Mouse (Mus musculus) CH12.LX (cell line): ENCODE data around the gene Unc13b. TPM values are rescaled to one million over a fixed set of nuclear protein-coding genes. Genes with fewer than 3 reads are reported as not detected.

ENCODE experiments used
- DNase-seq: peaks from one replicate; pipeline ENCODE4 v3.0.0-alpha.2; 2013; ENCODE audit errors: extremely low read depth
- H3K27ac ChIP-seq: 2 replicates; pipeline ENCODE4 v1.5.1; 2012; ENCODE audit warnings: low read depth, mild to moderate bottlenecking, control low read depth, moderate library complexity; ENCODE audit not compliant: insufficient read depth
- H3K27me3 ChIP-seq: replicated peaks from 2 replicates; pipeline ENCODE3; 2012; ENCODE audit warnings: inconsistent platforms
- H3K36me3 ChIP-seq, 2 experiments: replicated peaks in 1 of 2; 2 replicates each; pipeline versions ENCODE3 to v1.6.1; 2012; ENCODE audit warnings: inconsistent platforms in 1 of 2, low read length in 1 of 2, mild to moderate bottlenecking in 1 of 2, mixed read lengths in 1 of 2, moderate library complexity in 1 of 2; ENCODE audit not compliant: control insufficient read depth in 1 of 2, insufficient read depth in 1 of 2
- H3K4me1 ChIP-seq, 2 experiments: 2 replicates each; pipeline ENCODE4 v1.6.1; 2012; ENCODE audit warnings: inconsistent platforms in 1 of 2, moderate library complexity in 1 of 2; ENCODE audit not compliant: insufficient read depth in 2 of 2, control insufficient read depth in 1 of 2
- H3K4me2 ChIP-seq: 2 replicates; pipeline ENCODE4 v1.6.1; 2012; ENCODE audit warnings: low read depth, mild to moderate bottlenecking, control low read depth; ENCODE audit not compliant: poor library complexity, insufficient read depth, severe bottlenecking
- H3K4me3 ChIP-seq, 3 experiments: fragments of 150-350 bp in 1 of 3; sonication (generic) in 1 of 3; replicated peaks in 1 of 3; 2 replicates each; pipeline versions ENCODE3 to v1.5.1; 2011 to 2012; ENCODE audit warnings: low read depth in 2 of 3, low read length in 2 of 3, mild to moderate bottlenecking in 2 of 3, moderate library complexity in 2 of 3, control low read depth in 1 of 3, improper control_type of control experiment in 1 of 3, inconsistent platforms in 1 of 3, mixed read lengths in 1 of 3; ENCODE audit not compliant: poor library complexity in 1 of 3
- H3K79me2 ChIP-seq: replicated peaks from 2 replicates; pipeline ENCODE4 v1.6.1; 2012; ENCODE audit warnings: mild to moderate bottlenecking, moderate library complexity; ENCODE audit not compliant: control insufficient read depth, poor library complexity, insufficient read depth, severe bottlenecking; ENCODE audit errors: extremely low read depth
- H3K9ac ChIP-seq: 2 replicates; pipeline ENCODE4 v1.6.1; 2012; ENCODE audit warnings: low read depth, mild to moderate bottlenecking, control low read depth, moderate library complexity; ENCODE audit not compliant: insufficient read depth
- H3K9me3 ChIP-seq: replicated peaks from 2 replicates; pipeline ENCODE3; 2012; ENCODE audit warnings: low read length, inconsistent platforms, mixed read lengths
- CHD1 ChIP-seq: IDR thresholded peaks from 2 replicates; pipeline ENCODE4 v1.6.1; 2012; ENCODE audit warnings: low read depth, low read length, improper control_type of control experiment, inconsistent platforms
- GABPA ChIP-seq: IDR thresholded peaks from 2 replicates; pipeline ENCODE4 v1.6.1; 2012; ENCODE audit warnings: low read depth, low read length, improper control_type of control experiment, inconsistent platforms; ENCODE audit not compliant: insufficient replicate concordance
- IRF4 ChIP-seq: IDR thresholded peaks from 2 replicates; pipeline ENCODE4 v1.6.1; 2014; ENCODE audit warnings: low read depth, mild to moderate bottlenecking, inconsistent platforms, low read length, improper control_type of control experiment
- MAFK ChIP-seq: IDR thresholded peaks from 2 replicates; pipeline ENCODE4 v1.6.1; 2011; ENCODE audit warnings: low read length, improper control_type of control experiment; ENCODE audit not compliant: insufficient replicate concordance
- MAZ ChIP-seq: IDR thresholded peaks from 2 replicates; pipeline ENCODE4 v1.6.1; 2012; ENCODE audit warnings: low read depth, mild to moderate bottlenecking, inconsistent platforms, low read length, improper control_type of control experiment, moderate library complexity
- MEF2A ChIP-seq: IDR thresholded peaks from 2 replicates; pipeline ENCODE4 v1.6.1; 2014; ENCODE audit warnings: low read depth, mild to moderate bottlenecking, inconsistent platforms, low read length, improper control_type of control experiment, borderline replicate concordance
- MYC ChIP-seq: IDR thresholded peaks from 2 replicates; pipeline ENCODE4 v1.6.1; 2011; ENCODE audit warnings: low read depth, mild to moderate bottlenecking, improper control_type of control experiment, low read length
- NELFE ChIP-seq: IDR thresholded peaks from 2 replicates; pipeline ENCODE4 v1.6.1; 2011; ENCODE audit warnings: low read depth, low read length, improper control_type of control experiment
- NRF1 ChIP-seq: IDR thresholded peaks from 2 replicates; pipeline ENCODE4 v1.6.1; 2014; ENCODE audit warnings: low read depth, mild to moderate bottlenecking, inconsistent platforms, low read length, improper control_type of control experiment, moderate library complexity
- PAX5 ChIP-seq: IDR thresholded peaks from 2 replicates; pipeline ENCODE4 v1.6.1; 2012; ENCODE audit warnings: low read length, inconsistent platforms, mixed read lengths
- RAD21 ChIP-seq: IDR thresholded peaks from 2 replicates; pipeline ENCODE4 v1.6.1; 2011; ENCODE audit warnings: low read depth, mild to moderate bottlenecking, low read length, improper control_type of control experiment, moderate library complexity
- SIN3A ChIP-seq: IDR thresholded peaks from 2 replicates; pipeline ENCODE4 v1.6.1; 2012; ENCODE audit warnings: low read length, improper control_type of control experiment, inconsistent platforms
- SMC3 ChIP-seq: IDR thresholded peaks from 2 replicates; pipeline ENCODE4 v1.6.1; 2011; ENCODE audit warnings: low read depth, low read length, improper control_type of control experiment
- UBTF ChIP-seq: IDR thresholded peaks from 2 replicates; pipeline ENCODE4 v1.6.1; 2012; ENCODE audit warnings: low read depth, mild to moderate bottlenecking, inconsistent platforms, low read length, improper control_type of control experiment, moderate library complexity
- USF2 ChIP-seq: conservative IDR thresholded peaks from 2 replicates; pipeline ENCODE4 v1.6.1; 2011; ENCODE audit warnings: low read depth, low read length, improper control_type of control experiment
- ZKSCAN1 ChIP-seq: IDR thresholded peaks from 2 replicates; pipeline ENCODE4 v1.6.1; 2012; ENCODE audit warnings: low read depth, inconsistent platforms, low read length, improper control_type of control experiment, borderline replicate concordance
- ZNF384 ChIP-seq: IDR thresholded peaks from 2 replicates; pipeline ENCODE4 v1.6.1; 2012; ENCODE audit warnings: low read depth, low read length, improper control_type of control experiment, inconsistent platforms
- dilution Hi-C: fragments of 300-500 bp; cut with MboI; formaldehyde crosslinking; loops from 2 replicates; pipeline ENCODE4 v1.14.3; 2020; ENCODE audit warnings: low sequenced_read_pairs; ENCODE audit not compliant: extremely low pct_unique_long_range_greater_than_20kb, extremely low pct_ligation_motif_present
- in situ Hi-C: fragments of 300-500 bp; cut with MboI; formaldehyde crosslinking; loops from 3 replicates; pipeline ENCODE4 v1.14.3; 2019; ENCODE audit warnings: low sequenced_read_pairs, low pct_ligation_motif_present, low pct_unique_long_range_greater_than_20kb, mixed read lengths
- polyA plus RNA-seq: library from polyadenylated mRNA; unstranded; fragments of >175 nt; gene quantifications from 2 replicates; pipeline ENCODE4 v1.2.1, GENCODE M21; 2012; ENCODE audit warnings: low read depth; ENCODE audit not compliant: insufficient read length
- total RNA-seq, 2 experiments: library from RNA; depleted of rRNA; stranded (reverse); fragments of 300-350 nt in 1 of 2; fragments of >200 nt in 1 of 2; gene quantifications; 2 replicates each; pipeline ENCODE4 v1.2.3; 2012 to 2014

The Unc13b gene
- total and polyA plus RNA-seq, 3 experiments: 0.08 to 0.23 (median 0.19) TPM

DNA sequence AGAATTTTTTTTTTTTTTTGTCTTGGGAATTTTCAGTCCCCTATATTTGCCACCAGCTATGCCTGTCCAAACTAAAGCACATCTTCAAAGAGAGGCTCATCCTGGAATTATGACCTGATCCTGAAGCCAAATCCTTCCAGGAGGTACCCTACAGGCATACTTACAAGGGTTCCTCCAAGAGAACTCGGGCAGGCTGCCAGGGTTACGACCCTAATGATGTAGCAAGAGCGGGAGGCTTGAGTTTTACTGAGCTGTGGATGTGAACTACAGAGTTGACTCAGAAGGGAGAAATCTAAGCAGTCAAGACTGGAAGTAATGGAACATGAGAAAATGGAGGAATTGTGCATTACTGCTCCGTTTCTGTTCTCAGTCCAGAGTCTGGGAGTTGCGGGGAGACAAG lies 201.3 kb downstream of the Unc13b start:
- Histone ChIP-seq H3K4me2 (no peak overlapping the region), H3K9ac (no peak overlapping the region), H3K4me3 (no peak overlapping the region), H3K4me1 (no peaks in the 10 kb centered on the region), H3K27ac (no peak overlapping the region), H3K36me3 (no peaks in the 10 kb centered on the region), H3K79me2 (no peaks in the 10 kb centered on the region), H3K27me3 (peaks cover 16% of the 10 kb centered on the region), H3K9me3 (no peaks in the 10 kb centered on the region)
- in situ Hi-C loops (loop anchor here (5.0 kb wide), 1 partner anchor 162 kb away; no protein-coding TSS in a partner anchor), dilution Hi-C loops (no loop called here)
- TF ChIP-seq ZNF384 (no peak), CHD1 (no peak), MAZ (no peak), ZKSCAN1 (no peak), MAFK (no peak), PAX5 (no peak), NRF1 (no peak), USF2 (no peak), MEF2A (no peak), IRF4 (no peak)
- no peak for DNase-seq

DNA sequence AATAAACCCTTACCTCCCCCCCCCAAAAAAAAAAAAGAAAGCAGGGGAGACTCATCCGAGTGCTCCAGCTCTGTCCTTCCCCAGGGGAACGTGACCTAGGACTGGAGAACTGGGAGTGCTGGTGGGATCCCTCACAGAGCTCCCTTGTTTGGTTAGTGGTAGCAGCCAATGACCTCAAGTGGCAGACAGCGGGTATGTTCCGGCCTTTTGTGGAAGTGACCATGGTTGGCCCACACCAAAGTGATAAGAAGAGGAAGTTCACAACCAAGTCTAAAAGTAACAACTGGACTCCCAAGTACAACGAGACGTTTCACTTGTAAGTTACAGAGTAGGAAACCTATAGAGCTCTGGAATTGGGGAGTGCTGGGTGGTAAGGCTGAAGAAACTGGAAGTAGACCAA lies 204.1 kb downstream of the Unc13b start:
- H3K4me3 ChIP-seq: no peak overlapping the region
- no peak overlapping the region for H3K27ac ChIP-seq
- H3K27me3 ChIP-seq: peaks cover 16% of the 10 kb centered on the region

DNA sequence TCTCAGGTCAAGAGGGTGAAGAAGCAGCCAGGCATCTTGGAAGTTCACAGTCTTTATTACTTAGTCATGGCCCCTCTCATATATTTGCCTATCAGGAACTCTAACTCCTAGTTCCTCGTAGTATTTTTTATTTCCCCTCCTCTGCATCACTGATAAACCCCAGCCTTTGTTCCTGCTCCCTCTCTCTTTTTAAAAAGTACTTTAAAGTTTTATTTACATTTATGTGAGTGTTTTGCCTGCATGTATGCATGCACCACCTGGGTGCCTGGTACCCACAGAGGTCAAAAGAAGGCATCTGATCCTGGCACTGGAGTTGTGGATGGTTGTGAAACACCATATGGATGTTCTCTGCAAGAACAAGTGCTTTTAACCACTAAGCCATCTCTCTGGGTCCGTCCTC lies 207.4 kb downstream of the Unc13b start:
- TF ChIP-seq ZKSCAN1: no peak
- no peak overlapping the region for H3K9ac ChIP-seq

More for the DNA sequence above, 204.1 kb downstream of the Unc13b start:
- dilution Hi-C loops (no loop called here), in situ Hi-C loops (loop anchor here (5.0 kb wide), 1 partner anchor 159 kb away; no protein-coding TSS in a partner anchor)
- Histone ChIP-seq H3K9me3 (no peaks in the 10 kb centered on the region), H3K36me3 (no peaks in the 10 kb centered on the region), H3K4me1 (peaks cover 2 to 6% of the 10 kb centered on the region in 2 experiments; a peak in 2 of 4 replicates), H3K4me2 (no peak overlapping the region), H3K79me2 (no peaks in the 10 kb centered on the region), H3K9ac (no peak overlapping the region)
- DNase-seq: no peak
- no peak for TF ChIP-seq UBTF
- no peak for TF ChIP-seq RAD21
- TF ChIP-seq NELFE: no peak
- TF ChIP-seq SIN3A: no peak
- TF ChIP-seq SMC3: no peak
- TF ChIP-seq MYC: no peak
- no peak for TF ChIP-seq GABPA

More for the DNA sequence above, 207.4 kb downstream of the Unc13b start:
- in situ Hi-C loops (no loop called here), dilution Hi-C loops (no loop called here)
- H3K36me3 ChIP-seq: no peaks in the 10 kb centered on the region
- no peaks in the 10 kb centered on the region for H3K9me3 ChIP-seq
- DNase-seq: no peak
- no peak overlapping the region for H3K27ac ChIP-seq
- no peaks in the 10 kb centered on the region for H3K79me2 ChIP-seq
- H3K4me1 ChIP-seq: peaks cover 2 to 6% of the 10 kb centered on the region in 2 experiments; a peak in 2 of 4 replicates
- no peak overlapping the region for H3K4me3 ChIP-seq
- no peak overlapping the region for H3K4me2 ChIP-seq
- peaks cover 5% of the 10 kb centered on the region for H3K27me3 ChIP-seq
